Comparison of ENCODE assay signal across 9 mouse cellular contexts in genomic region chr4:53415873-53416637, GRCm38 (mm10). TPM values are rescaled to one million over a fixed set of nuclear protein-coding genes. Genes with fewer than 3 reads are reported as not detected.
A peak's percentile ranks its signal among the peaks of the same experiment; 100 is the strongest.
DNase-seq lines count a peak whose midpoint lies in the region; ATAC-seq and TF ChIP-seq lines count a peak whose summit lies in the region.
"Had no signal": no experiment of that assay in that cellular context is flagged by ENCODE, and none has a peak within 500 bp of the region (broad histone marks: within the 10 kb centered on the region; RNA-seq: fewer than 3 reads in every experiment).

No protein-coding gene starts in this region.

- DNase-seq in adrenal gland, postnatal 10 days, result peak; percentile 55
- DNase-seq in adrenal gland, adult 8-10 months, result no peak
- DNase-seq in 3T3-L1 (ENCODE audit: low read depth, low spot score), result peak; percentile 90
- peak; percentile 47 for DNase-seq in gastrocnemius, postnatal 14 days
- peak; percentile 38 to 41 for DNase-seq in left cerebral cortex, adult 18-20 months (ENCODE audit: low spot score in 2 of 2)
- peak; percentile 41 for DNase-seq in stomach, postnatal 0 days (ENCODE audit: low spot score)
- DNase-seq in midbrain, postnatal 0 days (ENCODE audit: low spot score), result no peak
- no peak for DNase-seq in spleen, postnatal 4 days (ENCODE audit: low spot score in 2 of 2)

- H3K9ac ChIP-seq in stomach, postnatal 0 days (ENCODE audit: low read length), result no peak overlapping the region
- no peak overlapping the region for H3K9ac ChIP-seq in midbrain, postnatal 0 days (replicated peaks; ENCODE audit: low read length, poor library complexity, severe bottlenecking)
- H3K9ac ChIP-seq: liver, embryonic 14.5 days had no signal

- intact Hi-C loops in gastrocnemius, postnatal 14 days (cut with DNase I; ENCODE audit: low total_unique reads), result no loop called here

- TF ChIP-seq CTCF in stomach, postnatal 0 days (IDR thresholded peaks at IDR 0.05; ENCODE audit: low read depth), result no peak
- no peak for TF ChIP-seq CTCF in midbrain, postnatal 0 days (IDR thresholded peaks at IDR 0.05)

- ATAC-seq in stomach, postnatal 0 days (ENCODE audit: low FRiP score, low TSS enrichment), result peak; percentile 59; the same call in 1 of the 2 replicates
- no peak for ATAC-seq in midbrain, postnatal 0 days (ENCODE audit: low FRiP score)

- WGBS in stomach, postnatal 0 days, result 45% methylated on average over 9 of the region's 10 CpGs
- 80% methylated on average over 9 of the region's 10 CpGs for WGBS in midbrain, postnatal 0 days

- peaks cover 3% of the 10 kb centered on the region; the same call in 1 of the 2 replicates for H3K4me1 ChIP-seq in stomach, postnatal 0 days (replicated peaks; ENCODE audit: control insufficient read depth, insufficient read depth)
- no peaks in the 10 kb centered on the region for H3K4me1 ChIP-seq in midbrain, postnatal 0 days (ENCODE audit: insufficient read depth, low read length)

- no peak for TF ChIP-seq EP300 in stomach, postnatal 0 days (optimal IDR thresholded peaks at IDR 0.05)

- no peaks in the 10 kb centered on the region for H3K36me3 ChIP-seq in stomach, postnatal 0 days (ENCODE audit: control insufficient read depth, insufficient read depth, low read length)
- H3K36me3 ChIP-seq in midbrain, postnatal 0 days (ENCODE audit: insufficient read depth, low read length), result no peaks in the 10 kb centered on the region

- no peak overlapping the region for H3K4me3 ChIP-seq in stomach, postnatal 0 days (ENCODE audit: low read depth, low read length)
- H3K4me3 ChIP-seq in midbrain, postnatal 0 days (ENCODE audit: low read depth, low read length), result no peak overlapping the region

- no peaks in the 10 kb centered on the region for H3K27me3 ChIP-seq in stomach, postnatal 0 days (ENCODE audit: control insufficient read depth, insufficient read depth, low read length)
- no peaks in the 10 kb centered on the region for H3K27me3 ChIP-seq in midbrain, postnatal 0 days (ENCODE audit: insufficient read depth, low read length)

- no peaks in the 10 kb centered on the region for H3K9me3 ChIP-seq in stomach, postnatal 0 days (ENCODE audit: control insufficient read depth, low read length)
- H3K9me3 ChIP-seq in midbrain, postnatal 0 days (ENCODE audit: low read length), result no peaks in the 10 kb centered on the region

- H3K27ac ChIP-seq in stomach, postnatal 0 days (replicated peaks), result peak overlapping the region; percentile 84
- H3K27ac ChIP-seq in midbrain, postnatal 0 days (ENCODE audit: low read depth, low read length), result no peak overlapping the region
- H3K27ac ChIP-seq: liver, embryonic 14.5 days had no signal

- H3K4me2 ChIP-seq in stomach, postnatal 0 days (replicated peaks; ENCODE audit: low read depth), result 0 out of 2 replicates have a peak overlapping the region, but pooled peaks have one; percentile 8
- H3K4me2 ChIP-seq in midbrain, postnatal 0 days (ENCODE audit: low read depth, low read length, poor library complexity, severe bottlenecking), result no peak overlapping the region

RNA-seq across cellular contexts. Expression of gene Slc44a1, which starts 24.2 kb away (rescaled TPM):
- total RNA-seq in adrenal gland, postnatal 10 days (2021), result 10 to 100 TPM; 69.5 to 75.8 TPM
- 100 to 1,000 TPM in 2 of 4 experiments, 10 to 100 TPM in 2; 70.7 to 156 (median 121) TPM for total RNA-seq in adrenal gland, adult 8-10 months (2022)
- total RNA-seq in gastrocnemius, postnatal 14 days (2021), result 10 to 100 TPM; 26.6 to 30.3 TPM
- total RNA-seq in left cerebral cortex, adult 18-20 months (2021), result 10 to 100 TPM; 53.1 to 61.2 TPM
- polyA plus RNA-seq in stomach, postnatal 0 days (2015; fragmentation: Nextera tagmentation; extraction: Ambion mirVana), result 31.9 and 33.9 TPM in 2 replicates
- total RNA-seq in midbrain, postnatal 0 days (2014; rRNA removed), result 23.2 and 24.2 TPM in 2 replicates
- 8.3 and 8.6 TPM in 2 replicates for polyA plus RNA-seq in midbrain, postnatal 0 days (2015; fragmentation: Nextera tagmentation; extraction: Ambion mirVana)

Comparison
In these comparisons a context has a peak if more than half of its experiments do, and no peak if none do; other contexts are left out.
1. DNase-seq: peak in adrenal gland, postnatal 10 days (single experiment), 3T3-L1 (single experiment), gastrocnemius, postnatal 14 days (single experiment), left cerebral cortex, adult 18-20 months (2 of 2) and stomach, postnatal 0 days (single experiment); none in adrenal gland, adult 8-10 months (single experiment), midbrain, postnatal 0 days (single experiment) and spleen, postnatal 4 days (0 of 2).